In the genomic region with DNA sequence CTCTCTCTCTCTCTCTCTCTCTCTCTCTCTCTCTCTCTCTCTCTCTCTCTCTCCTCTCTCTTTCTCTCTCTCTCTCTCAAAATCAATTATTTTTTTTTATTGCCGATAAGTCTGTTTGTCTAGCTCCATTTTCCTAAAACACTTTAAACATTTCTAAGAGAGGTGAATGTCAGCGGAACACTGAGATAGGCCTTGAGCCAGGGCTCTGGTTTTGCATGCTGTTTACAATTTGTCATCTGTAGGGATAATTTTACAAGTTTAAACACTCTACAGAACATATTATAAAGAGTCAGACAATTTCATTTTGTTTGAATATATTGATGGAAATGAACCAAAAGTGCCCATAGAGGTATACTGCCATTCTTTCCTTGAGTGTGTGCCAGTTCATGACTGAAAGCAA, we compare ENCODE assay signal across 17 mouse cellular contexts.
DNase-seq lines count a peak whose midpoint lies in the region; TF ChIP-seq lines count a peak whose summit lies in the region.
"Had no signal": no experiment of that assay in that cellular context is flagged by ENCODE, and none has a peak within 500 bp of the region (broad histone marks: within the 10 kb centered on the region; RNA-seq: fewer than 3 reads in every experiment).

No protein-coding gene starts in this region.

- no peaks in the 10 kb centered on the region for H3K79me2 ChIP-seq in MEL (ENCODE audit: control insufficient read depth, insufficient read depth, low read length, poor library complexity)

- DNase-seq in MEL (ENCODE audit: low read depth, low spot score): peak; percentile 61
- DNase-seq in urinary bladder, postnatal 10 days (ENCODE audit: low spot score): no peak
- DNase-seq: adrenal gland, adult 2 months; adrenal gland, adult 8-10 months; adrenal gland, postnatal 10 days; adrenal gland, postnatal 14 days; adrenal gland, postnatal 25 days; adrenal gland, postnatal 36 days; B cell, adult 2 months; cerebellum, adult 11 months; cerebellum, adult 11-12 months; cerebellum, adult 18-20 months; cerebellum, adult 2 months; cerebellum, adult 8-10 months had no signal

- no peak overlapping the region for H3K27ac ChIP-seq in MEL (ENCODE audit: control insufficient read depth, low read depth, low read length)

- no peaks in the 10 kb centered on the region for H3K27me3 ChIP-seq in MEL (ENCODE audit: control insufficient read depth in 1 of 2, insufficient read depth in 2 of 2, low read length in 2 of 2)
- H3K27me3 ChIP-seq: CH12.LX, Patski had no signal

- TF ChIP-seq EP300 in MEL (IDR thresholded peaks at IDR 0.05; ENCODE audit: low read depth in 1 of 2, low read length in 2 of 2): peak; percentile 26 to 39; a peak in 2 of 4 replicates

- H3K9ac ChIP-seq in MEL (ENCODE audit: control insufficient read depth, low read depth, low read length, poor library complexity, severe bottlenecking): no peak overlapping the region

- no peak for TF ChIP-seq CTCF in MEL (IDR thresholded peaks at IDR 0.05 in 2 of 3, conservative IDR thresholded peaks at IDR 0.05 in 1 of 3; ENCODE audit: control insufficient read depth in 1 of 3, insufficient read depth in 1 of 3, low read depth in 2 of 3, low read length in 3 of 3, poor library complexity in 1 of 3, severe bottlenecking in 1 of 3)

- no peaks in the 10 kb centered on the region for H3K9me3 ChIP-seq in MEL (replicated peaks; ENCODE audit: insufficient read depth, low read length)
- H3K9me3 ChIP-seq: G1E had no signal

- no peak for TF ChIP-seq RAD21 in MEL (IDR thresholded peaks at IDR 0.05; ENCODE audit: low read depth, low read length)

- peaks cover 0 to 6% of the 10 kb centered on the region in 2 experiments; a peak in 2 of 4 replicates for H3K36me3 ChIP-seq in MEL (ENCODE audit: control insufficient read depth in 1 of 2, insufficient read depth in 2 of 2, low read length in 2 of 2)
- H3K36me3 ChIP-seq: G1E had no signal

- no peak for TF ChIP-seq POLR2A in MEL (IDR thresholded peaks at IDR 0.05; ENCODE audit: control insufficient read depth in 1 of 2, insufficient read depth in 1 of 2, low read depth in 1 of 2, low read length in 2 of 2, poor library complexity in 1 of 2)

- H3K4me3 ChIP-seq in MEL (ENCODE audit: control insufficient read depth in 1 of 2, insufficient read depth in 1 of 2, low read depth in 2 of 2, low read length in 2 of 2): no peak overlapping the region

- peaks cover 0 to 3% of the 10 kb centered on the region in 2 experiments; a peak in 1 of 4 replicates for H3K4me1 ChIP-seq in MEL (ENCODE audit: control insufficient read depth in 1 of 2, insufficient read depth in 2 of 2, low read length in 2 of 2)

TF ChIP-seq in MEL, 35 proteins besides CTCF, POLR2A, EP300 and RAD21:
- TF ChIP-seq ETS1 (IDR thresholded peaks at IDR 0.05; ENCODE audit: low read depth, low read length) (peak; percentile 56; the same call in 1 of the 2 replicates), MXI1 (IDR thresholded peaks at IDR 0.05; ENCODE audit: low read depth, low read length) (no peak), NRF1 (IDR thresholded peaks at IDR 0.05; ENCODE audit: insufficient read depth, low read depth, low read length, poor library complexity, severe bottlenecking) (no peak), GATA1 (IDR thresholded peaks at IDR 0.05; ENCODE audit: low read depth, low read length) (peak; percentile 44; the same call in 1 of the 2 replicates), CHD2 (IDR thresholded peaks at IDR 0.05; ENCODE audit: low read length) (no peak)
